Mouse (Mus musculus): ENCODE measurements around the gene Zfp68.
A peak's percentile ranks its signal among the peaks of the same experiment; 100 is the strongest.
"Not testable (repeated sequence)": the region's sequence is repeated elsewhere in the genome, so short reads cannot be mapped to it uniquely, and the experiment has no call there.

Zfp68 gene

GRCm38 (mm10) chr5:138619211-138620128 lies at the start of gene Zfp68:
Gene Zfp68, minus strand, starts transcription at chr5:138619761.
- DNase-seq: peak; percentile 96

GRCm38 (mm10) chr5:138658922-138659321 lies 39.4 kb upstream of the Zfp68 start:
- peak; percentile 47 for DNase-seq

GRCm38 (mm10) chr5:138657854-138658253 lies 38.3 kb upstream of the Zfp68 start:
- DNase-seq: peak; percentile 41

- DNase-seq: no peak
Observed at GRCm38 (mm10) chr5:138657407-138657806, 37.8 kb upstream of the Zfp68 start.

- DNase-seq: peak; percentile 54
Observed at GRCm38 (mm10) chr5:138656477-138657156, 37.1 kb upstream of the Zfp68 start.

GRCm38 (mm10) chr5:138652911-138653310 lies 33.4 kb upstream of the Zfp68 start:
- no peak for DNase-seq

GRCm38 (mm10) chr5:138641761-138642160 lies 22.2 kb upstream of the Zfp68 start:
- no peak for DNase-seq

GRCm38 (mm10) chr5:138641081-138641480 lies 21.5 kb upstream of the Zfp68 start:
- DNase-seq: no peak

GRCm38 (mm10) chr5:138636486-138636885 lies 16.9 kb upstream of the Zfp68 start:
- no peak for DNase-seq

- no peak for DNase-seq
Observed at GRCm38 (mm10) chr5:138623478-138623875, 3.9 kb upstream of the Zfp68 start.

GRCm38 (mm10) chr5:138622645-138623477 lies 3.3 kb upstream of the Zfp68 start, which contains the start of gene A430033K04Rik:
Gene A430033K04Rik, plus strand, starts transcription at chr5:138622859.
- DNase-seq: peak; percentile 95

GRCm38 (mm10) chr5:138620836-138621235 lies 1.3 kb upstream of the Zfp68 start:
- no peak for DNase-seq

- DNase-seq: no peak
Observed at GRCm38 (mm10) chr5:138618353-138618752, 1.2 kb downstream of the Zfp68 start.

GRCm38 (mm10) chr5:138587396-138587795 lies 32.2 kb downstream of the Zfp68 start:
- DNase-seq: no peak

- no peak for DNase-seq
Observed at GRCm38 (mm10) chr5:138571623-138572022, 47.9 kb downstream of the Zfp68 start.

GRCm38 (mm10) chr5:138564612-138565011 lies 54.9 kb downstream of the Zfp68 start, which contains the start of gene 1700123K08Rik:
Gene 1700123K08Rik, minus strand, starts transcription at chr5:138564712.
- DNase-seq: not testable (repeated sequence)
